Mouse (Mus musculus) embryo, embryonic 10 days (tissue): ENCODE data around the gene Erf.

Experiments used
- DNase-seq: peaks from one replicate; pipeline ENCODE4 v3.0.0-alpha.2; 2015; ENCODE audit warnings: low spot score

The Erf gene

DNA sequence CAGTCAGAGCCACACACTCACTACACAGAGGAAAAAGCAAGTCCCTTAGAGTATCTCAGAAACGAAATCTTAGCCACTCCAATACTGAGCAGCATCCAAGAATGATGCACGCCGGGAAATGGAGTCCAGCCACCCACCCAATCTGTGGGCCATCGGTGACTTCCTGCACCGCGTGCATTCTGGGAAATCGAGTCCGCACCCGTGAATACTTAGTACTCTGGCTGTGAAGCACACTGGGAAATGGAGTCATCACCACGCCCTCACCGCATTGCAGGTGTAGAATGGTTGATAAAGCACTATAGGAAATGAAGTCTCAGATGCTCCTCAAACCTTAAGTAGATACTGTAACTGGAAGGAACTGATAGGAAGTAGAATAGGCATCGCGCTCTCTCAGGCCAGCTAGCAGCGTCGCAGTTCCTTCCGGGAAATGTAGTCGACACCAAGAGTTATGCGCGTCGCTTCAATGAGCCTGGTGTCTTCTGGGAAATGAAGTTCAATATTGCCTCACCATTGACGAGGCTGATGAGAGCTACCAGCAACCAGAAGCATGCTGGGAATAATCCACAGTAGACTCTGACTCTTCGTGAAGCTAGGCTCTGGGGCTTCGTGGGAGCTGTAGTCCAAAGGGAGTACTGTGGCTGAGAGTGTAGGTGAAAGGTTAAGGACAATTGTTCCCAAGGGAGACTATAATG is 12.4 kb downstream of the Erf start:
- DNase-seq, result peak; percentile 98

DNA sequence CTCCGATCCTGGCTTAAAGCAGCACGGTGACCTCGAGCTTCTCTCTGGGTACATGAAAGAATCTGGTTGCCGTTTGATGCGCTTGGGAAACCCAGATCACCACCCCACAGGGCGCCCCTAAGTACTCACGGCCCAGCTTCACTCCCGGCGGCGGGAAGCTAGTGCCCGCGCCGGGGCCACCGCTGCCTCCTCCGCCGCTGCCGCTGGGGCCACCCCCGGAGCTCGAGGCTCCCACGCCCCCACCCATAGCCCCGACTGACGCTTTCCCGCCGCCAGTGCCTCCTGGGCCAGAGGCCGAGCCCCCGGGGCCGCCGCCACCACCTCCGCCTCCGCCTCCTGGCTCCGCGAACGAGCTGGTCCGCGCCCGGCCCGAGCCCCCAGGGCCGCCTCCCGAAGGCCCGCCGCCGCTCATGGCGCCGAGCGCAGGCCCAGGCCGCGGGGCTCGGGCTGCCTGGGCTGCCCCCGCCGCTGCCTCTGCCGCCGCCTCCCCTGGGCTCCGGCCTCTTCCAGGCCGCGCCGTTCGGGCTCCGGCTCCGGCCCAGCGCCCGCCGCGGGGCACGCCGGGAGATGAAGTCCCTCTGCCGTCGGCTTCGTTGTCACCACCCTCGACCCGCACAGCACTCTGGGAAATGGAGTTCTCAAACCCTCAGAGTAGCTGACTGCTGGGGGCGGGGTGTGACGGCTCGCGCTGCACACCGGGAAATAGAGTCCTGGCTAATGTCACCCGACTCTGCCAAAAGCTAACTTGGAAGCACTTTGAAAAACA is 13.1 kb downstream of the Erf start, which contains the start of gene Gsk3a:
Gene Gsk3a (minus strand): TSS at position 603 of the 766 bp plus-strand sequence.
- peak; percentile 99 for DNase-seq

GRCm38 (mm10) chr7:25235526-25235925 is 15.0 kb downstream of the Erf start:
- no peak for DNase-seq

DNA sequence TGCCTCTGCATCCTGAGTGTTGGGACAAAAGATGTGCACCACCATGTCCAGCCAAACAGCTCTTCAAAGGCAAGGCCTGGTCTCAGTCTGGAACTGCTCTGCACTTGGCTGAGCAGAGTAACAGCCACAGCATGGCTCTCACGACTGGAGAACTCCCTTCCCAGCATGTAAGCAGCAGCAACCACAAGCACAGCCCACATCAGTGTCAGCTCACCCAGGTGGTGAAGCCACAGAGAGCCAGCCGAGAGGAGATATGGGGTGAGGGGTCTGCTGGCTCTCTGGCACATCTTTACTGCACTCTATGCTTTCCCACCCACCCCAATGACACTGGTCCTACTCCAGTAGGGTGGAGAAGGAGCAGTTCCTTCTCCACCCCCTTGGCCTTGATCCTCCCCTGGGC is 17.5 kb downstream of the Erf start:
- no peak for DNase-seq

DNA sequence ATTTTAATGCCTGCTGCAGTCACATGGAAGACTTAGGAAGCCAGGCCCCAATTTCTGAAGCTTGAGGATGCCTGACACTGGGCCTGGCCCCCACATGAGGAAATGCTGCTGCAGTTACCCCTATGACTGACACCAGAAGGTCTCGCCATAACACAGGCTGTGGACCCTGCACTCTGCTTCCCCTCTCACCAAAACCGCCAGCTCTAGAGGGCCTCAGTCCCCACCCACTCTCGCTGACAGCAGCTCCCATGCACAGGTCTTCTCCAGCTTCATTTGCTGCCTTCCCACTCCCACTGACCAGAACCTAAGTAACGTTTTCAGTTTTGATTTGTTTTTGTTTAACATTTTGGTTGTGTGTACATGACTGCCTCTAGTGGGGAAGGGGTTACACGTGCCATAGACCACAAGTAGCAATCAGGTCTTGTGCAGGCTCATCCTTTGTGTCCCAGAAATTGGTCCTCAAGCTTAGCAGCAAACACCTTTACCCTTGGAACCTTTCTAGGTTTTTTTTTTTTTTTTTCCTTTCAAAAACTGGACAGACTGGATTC is 18.4 kb downstream of the Erf start:
- no peak for DNase-seq

DNA sequence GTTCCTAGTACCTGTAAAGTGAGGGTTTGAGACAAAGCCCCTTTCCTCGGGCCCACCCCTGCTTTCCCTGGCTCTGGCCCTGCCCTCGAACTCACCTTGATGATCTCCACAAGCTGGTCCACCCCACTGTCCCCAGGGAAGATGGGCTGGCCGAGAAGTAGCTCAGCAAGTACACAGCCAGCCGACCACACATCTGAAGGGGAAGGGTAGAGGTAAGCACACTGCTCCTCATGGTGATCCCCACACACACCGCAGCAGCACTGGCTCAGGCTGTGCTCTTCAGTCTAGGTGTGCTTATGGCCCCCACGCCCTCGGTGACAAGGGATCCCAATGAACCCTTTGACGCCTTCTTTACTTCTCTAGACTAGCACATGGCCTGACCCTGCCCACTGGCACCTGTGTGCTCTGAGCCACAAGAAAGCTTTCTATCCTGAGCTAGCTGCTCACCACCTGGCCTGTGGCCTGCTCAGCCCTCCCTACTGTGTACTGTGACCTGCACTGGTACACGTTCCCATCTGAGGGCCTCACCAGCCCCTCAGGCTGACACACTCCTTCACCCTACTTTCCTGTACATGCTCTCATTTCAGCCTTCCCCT is 19.8 kb downstream of the Erf start:
- DNase-seq, result no peak

- no peak for DNase-seq
Measured at GRCm38 (mm10) chr7:25227523-25228300, 22.8 kb downstream of the Erf start.

- DNase-seq, result no peak
Measured at GRCm38 (mm10) chr7:25222275-25222967, 28.1 kb downstream of the Erf start.

DNA sequence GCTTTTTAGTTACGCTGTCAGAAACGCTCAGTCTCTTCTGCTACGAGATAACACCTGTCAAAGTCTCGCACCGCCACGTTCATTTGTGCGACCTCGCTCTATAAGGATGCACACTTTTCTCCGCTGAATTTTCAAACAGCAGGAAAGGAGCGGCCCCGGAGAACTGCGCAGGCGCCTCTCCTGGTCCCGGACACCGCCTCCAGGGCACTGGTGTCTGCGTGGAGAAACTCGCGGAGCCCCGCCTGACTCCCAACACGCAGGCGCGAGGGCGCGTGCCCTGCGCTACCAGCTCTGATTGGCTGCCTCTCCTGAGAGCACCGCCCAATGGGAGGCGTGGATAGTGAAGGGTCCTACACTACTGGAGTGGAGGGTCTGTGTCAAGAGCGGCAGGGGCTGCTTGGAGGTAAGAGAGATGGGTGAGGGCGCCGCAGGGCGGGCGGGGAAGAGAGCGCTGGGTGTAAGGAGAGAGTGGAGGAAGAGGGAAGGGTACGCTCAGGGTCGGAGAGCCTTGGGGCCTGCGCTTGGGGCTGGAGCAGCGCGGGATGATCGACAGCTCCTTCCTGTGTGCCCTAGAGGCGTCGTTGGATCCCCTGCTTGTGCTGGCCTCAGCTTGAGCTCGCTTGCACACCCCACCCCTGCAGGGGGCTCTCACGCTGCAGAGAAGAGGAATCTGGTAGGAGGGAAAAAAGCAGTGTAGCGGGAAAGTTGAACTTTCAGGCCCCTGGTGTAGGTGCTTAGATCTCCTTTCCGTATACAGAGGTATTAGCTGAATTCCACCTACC is 29.3 kb downstream of the Erf start, which contains the start of gene Zfp526:
Gene Zfp526 (plus strand): TSS at position 324 of the 782 bp plus-strand sequence.
- DNase-seq, result peak; percentile 100

DNA sequence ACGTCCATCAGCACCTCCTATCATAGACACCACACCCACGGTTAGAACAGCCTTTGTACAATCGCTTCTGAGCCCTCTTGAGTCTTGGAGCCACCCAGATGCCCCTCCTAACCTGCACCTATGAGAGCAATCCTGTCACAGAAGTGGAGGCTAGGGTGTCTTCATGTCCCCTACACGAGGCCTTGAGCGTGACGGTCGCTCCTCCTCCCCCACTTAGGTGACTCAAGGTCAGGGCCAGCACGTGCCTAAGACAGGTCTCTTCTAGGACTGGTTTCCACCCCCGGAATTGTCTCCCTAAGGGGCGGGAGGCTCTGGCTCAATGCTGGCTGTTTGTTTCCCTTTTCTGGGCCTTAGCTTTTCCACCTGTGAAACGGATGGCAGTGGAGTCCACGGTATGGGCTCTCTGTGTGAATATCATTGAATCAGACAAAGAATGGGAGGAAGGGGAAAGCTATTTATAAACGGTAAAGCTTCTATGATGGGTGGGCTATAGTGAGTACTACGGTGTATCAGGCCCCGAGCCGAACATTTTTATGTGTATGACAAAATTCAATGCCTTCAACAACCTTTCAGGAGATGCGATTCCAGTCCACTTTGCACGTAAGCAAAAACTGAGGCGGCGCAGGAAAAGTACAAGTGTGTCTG is 30.0 kb downstream of the Erf start, which contains the start of gene Dedd2:
Gene Dedd2 (minus strand): TSS at position 159 of the 645 bp plus-strand sequence.
- no peak for DNase-seq

GRCm38 (mm10) chr7:25219756-25220456 is 30.7 kb downstream of the Erf start:
- peak; percentile 97 for DNase-seq

DNA sequence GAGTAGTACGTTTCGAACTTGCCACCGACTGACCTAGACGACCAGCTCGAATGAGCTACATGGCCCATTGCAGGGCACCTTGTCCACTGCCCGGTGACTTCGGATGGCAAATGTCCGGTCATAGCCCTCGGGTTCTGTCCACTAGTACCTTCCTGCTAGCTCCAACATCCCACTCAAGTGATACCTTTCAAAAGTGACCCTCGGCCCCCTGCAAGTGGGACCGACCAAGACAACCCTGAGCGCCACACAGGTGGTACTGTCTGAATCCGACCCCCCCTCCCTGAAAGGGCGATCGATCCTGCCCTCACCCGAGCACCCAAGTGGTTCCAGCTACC is 31.2 kb downstream of the Erf start:
- DNase-seq, result no peak

DNA sequence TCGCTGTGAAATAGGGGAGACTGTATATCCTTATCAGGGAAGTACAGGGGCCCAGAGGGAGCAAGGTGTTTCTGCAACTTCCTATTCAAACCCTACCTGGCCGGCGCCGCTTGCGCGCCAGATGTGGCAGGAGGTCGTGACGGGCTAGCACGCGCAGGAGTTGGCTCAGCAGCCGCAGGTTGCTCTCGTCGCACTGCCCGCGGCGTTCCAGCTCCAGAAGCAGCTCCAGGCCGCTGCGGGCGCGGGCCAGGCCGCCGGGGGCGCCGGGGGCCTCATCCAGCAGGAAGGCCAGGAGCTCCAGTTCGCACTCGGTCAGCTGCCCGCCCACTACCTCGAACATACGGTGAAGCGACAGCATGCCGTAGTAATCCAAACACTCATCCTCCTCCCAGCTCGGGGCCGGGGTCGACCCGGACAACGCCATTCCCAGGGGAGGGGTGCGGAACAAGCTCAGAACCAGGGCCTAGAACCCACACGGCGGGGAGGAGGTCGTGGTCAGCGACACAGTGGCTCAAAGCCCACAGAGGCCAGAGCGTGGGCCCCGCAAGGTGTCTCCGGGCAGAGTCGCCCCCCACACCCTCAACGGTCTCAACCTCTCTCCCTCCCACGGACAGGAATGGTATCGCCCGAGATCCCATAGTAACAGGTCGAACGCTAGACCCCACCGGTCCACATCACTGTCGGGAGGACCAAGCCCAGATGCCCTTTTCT is 31.7 kb downstream of the Erf start:
- DNase-seq, result peak; percentile 84

DNA sequence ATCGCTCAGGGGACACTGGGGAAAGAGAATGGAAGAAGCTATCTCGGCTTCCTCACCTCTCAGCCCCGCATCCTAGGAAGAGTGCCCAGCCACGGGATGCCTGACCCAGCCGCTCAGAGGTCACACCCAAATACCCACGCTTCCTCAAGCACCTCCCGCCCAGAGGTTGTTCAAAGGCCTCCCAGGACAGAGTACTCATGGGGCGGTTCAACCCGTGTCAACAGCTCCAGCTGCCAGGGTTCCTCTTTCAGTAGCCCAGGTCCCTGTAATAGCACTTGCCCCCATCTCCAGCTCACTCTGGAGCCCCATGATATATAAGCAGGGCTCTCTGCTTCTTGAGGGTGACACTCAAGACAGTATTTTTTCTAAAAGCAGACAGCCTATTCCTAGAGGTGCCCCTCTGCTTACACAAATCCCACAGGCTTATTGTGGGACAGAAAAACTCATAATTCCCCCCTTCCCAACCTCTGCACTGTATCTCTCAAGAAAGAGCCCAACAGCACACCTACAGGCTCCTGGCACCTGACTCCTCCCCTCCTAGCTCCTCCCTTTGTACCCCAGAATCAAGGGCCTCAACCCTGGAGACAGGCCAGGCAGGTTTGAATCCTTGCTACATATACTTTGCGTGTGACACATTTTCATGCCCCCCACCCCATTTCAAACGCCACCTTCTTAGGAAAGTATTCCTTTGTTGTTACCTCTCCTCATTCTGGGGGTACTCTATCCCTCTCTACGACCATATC is 32.7 kb downstream of the Erf start:
- DNase-seq, result no peak

GRCm38 (mm10) chr7:25214172-25214571 is 36.4 kb downstream of the Erf start:
- DNase-seq, result no peak

- DNase-seq, result no peak
Measured at GRCm38 (mm10) chr7:25213099-25213498, 37.5 kb downstream of the Erf start.

GRCm38 (mm10) chr7:25210482-25210881 is 40.1 kb downstream of the Erf start:
- no peak for DNase-seq

- DNase-seq, result no peak
Measured at GRCm38 (mm10) chr7:25209161-25209622, 41.4 kb downstream of the Erf start.
